Mouse (Mus musculus) liver, postnatal 0 days (tissue): ENCODE measurements around the gene Gm44965. TPM values are rescaled to one million over a fixed set of nuclear protein-coding genes. Genes with fewer than 3 reads are reported as not detected.

ENCODE experiments used
- ATAC-seq: fragments of 200-750 bp; cut with Nextera tagmentation; 2 replicates; pipeline ENCODE4 v1.8.0; 2017; ENCODE audit warnings: mild to moderate bottlenecking, moderate library complexity
- DNase-seq: peaks from one replicate; pipeline ENCODE4 v3.0.0-alpha.2; 2016
- H3K27ac ChIP-seq: fragments of 300-500 bp; sonication (generic); 2 replicates; pipeline ENCODE4 v1.5.1; 2014; ENCODE audit warnings: antibody characterized with exemption, moderate library complexity, mild to moderate bottlenecking, low read depth
- H3K27me3 ChIP-seq: fragments of 300-500 bp; sonication (generic); 2 replicates; pipeline ENCODE4 v1.6.1; 2014; ENCODE audit warnings: low read length, control low read depth, mixed read lengths; ENCODE audit not compliant: insufficient read depth
- H3K36me3 ChIP-seq: fragments of 300-500 bp; sonication (generic); replicated peaks from 2 replicates; pipeline ENCODE4 v1.6.1; 2014; ENCODE audit warnings: mild to moderate bottlenecking, control low read depth, low read length, moderate library complexity, mixed read lengths; ENCODE audit not compliant: insufficient read depth
- H3K4me1 ChIP-seq: fragments of 300-500 bp; sonication (generic); 2 replicates; pipeline ENCODE4 v1.6.1; 2014; ENCODE audit warnings: antibody characterized with exemption, mild to moderate bottlenecking, control low read depth; ENCODE audit not compliant: insufficient read depth
- H3K4me2 ChIP-seq: fragments of 300-500 bp; sonication (generic); 2 replicates; pipeline ENCODE4 v1.6.1; 2014; ENCODE audit warnings: low read depth, mild to moderate bottlenecking, low read length, moderate library complexity, mixed read lengths
- H3K4me3 ChIP-seq: fragments of 300-500 bp; sonication (generic); 2 replicates; pipeline ENCODE4 v1.5.1; 2014; ENCODE audit warnings: low read depth, low read length
- H3K9ac ChIP-seq: fragments of 300-500 bp; sonication (generic); replicated peaks from 2 replicates; pipeline ENCODE4 v1.6.1; 2014; ENCODE audit warnings: mild to moderate bottlenecking, moderate library complexity
- H3K9me3 ChIP-seq: fragments of 300-500 bp; sonication (generic); 2 replicates; pipeline ENCODE4 v1.6.1; 2016; ENCODE audit warnings: mild to moderate bottlenecking, control low read depth, low read length, mixed read lengths
- CTCF ChIP-seq: sonication (generic); IDR thresholded peaks from 2 replicates; pipeline ENCODE4 v1.5.1; 2016; ENCODE audit warnings: antibody characterized with exemption, low read depth
- EP300 ChIP-seq: IDR thresholded peaks from 2 replicates; pipeline ENCODE4 v1.6.1; 2016; ENCODE audit warnings: antibody characterized with exemption, low read depth, mild to moderate bottlenecking
- WGBS: fragments of 180-500 bp; shearing (Covaris S2); extraction: QIAGEN DNeasy Blood & Tissue Kit; methylation state at CpG from one replicate; pipeline ENCODE4 v1.1.7; 2014; ENCODE audit not compliant: insufficient replicate concordance; 5-methylcytosine and 5-hydroxymethylcytosine counted together
- polyA plus RNA-seq: library from polyadenylated mRNA; unstranded; fragments of >200 nt; fragmentation: Nextera tagmentation; extraction: Ambion mirVana; gene quantifications from 2 replicates; pipeline ENCODE4 v1.2.1, GENCODE M21; 2015

The Gm44965 gene
- polyA plus RNA-seq = not detected in 2 replicates

GRCm38 (mm10) chr6:48593158-48594042 is at the start of gene Gm44965, which contains the start of gene Repin1:
Gene Gm44965 (plus strand): TSS chr6:48593941.
Gene Repin1 (plus strand): TSS chr6:48593883.
- peak within 1 kb of the TSS; percentile 96 for H3K27ac ChIP-seq
- H3K9me3 ChIP-seq = no peaks in the 10 kb centered on the region
- ATAC-seq (peak; percentile 90), DNase-seq (peak; percentile 91)
- peaks cover 20% of the 10 kb centered on the region for H3K36me3 ChIP-seq
- peak within 1 kb of the TSS; percentile 81 for H3K9ac ChIP-seq
- H3K27me3 ChIP-seq = no peaks in the 10 kb centered on the region
- H3K4me3 ChIP-seq = peak within 1 kb of the TSS; percentile 71
- H3K4me2 ChIP-seq = peak within 1 kb of the TSS; percentile 85
- H3K4me1 ChIP-seq = peaks cover 17% of the 10 kb centered on the region
- WGBS = 9% methylated on average over 45 of the region's 45 CpGs
- TF ChIP-seq EP300 (no peak), CTCF (peak; percentile 52)

- no peaks in the 10 kb centered on the region for H3K27me3 ChIP-seq
- DNase-seq = no peak
- H3K4me1 ChIP-seq = peaks cover 12% of the 10 kb centered on the region
- H3K4me3 ChIP-seq = no peak overlapping the region
- no peak overlapping the region for H3K27ac ChIP-seq
- no peak overlapping the region for H3K4me2 ChIP-seq
- H3K9me3 ChIP-seq = no peaks in the 10 kb centered on the region
- 73% methylated on average over 5 of the region's 5 CpGs for WGBS
- TF ChIP-seq EP300 = no peak
- no peak for TF ChIP-seq CTCF
- no peak for ATAC-seq
- no peaks in the 10 kb centered on the region for H3K36me3 ChIP-seq
- no peak overlapping the region for H3K9ac ChIP-seq
These were observed 48.5 kb upstream of the Gm44965 start for GRCm38 (mm10) chr6:48545251-48545650.

- 29% methylated on average over 1 of the region's 1 CpGs for WGBS
- Histone ChIP-seq H3K9ac (no peak overlapping the region), H3K9me3 (no peaks in the 10 kb centered on the region), H3K4me3 (no peak overlapping the region), H3K36me3 (no peaks in the 10 kb centered on the region), H3K27ac (no peak overlapping the region), H3K4me2 (no peak overlapping the region), H3K4me1 (peaks cover 12% of the 10 kb centered on the region), H3K27me3 (no peaks in the 10 kb centered on the region)
- no peak for TF ChIP-seq EP300
- TF ChIP-seq CTCF = peak; percentile 77
- DNase-seq (peak; percentile 58), ATAC-seq (peak; percentile 27; the same call in 1 of the 2 replicates)
These were observed 47.5 kb upstream of the Gm44965 start for GRCm38 (mm10) chr6:48546271-48546670.

- no peak overlapping the region for H3K9ac ChIP-seq
- no peak overlapping the region for H3K4me2 ChIP-seq
- H3K27me3 ChIP-seq = no peaks in the 10 kb centered on the region
- ATAC-seq = no peak
- H3K9me3 ChIP-seq = no peaks in the 10 kb centered on the region
- no peak for TF ChIP-seq EP300
- TF ChIP-seq CTCF = no peak
- WGBS = 58% methylated on average over 4 of the region's 4 CpGs
- no peaks in the 10 kb centered on the region for H3K36me3 ChIP-seq
- peaks cover 12% of the 10 kb centered on the region for H3K4me1 ChIP-seq
- no peak for DNase-seq
- no peak overlapping the region for H3K4me3 ChIP-seq
- no peak overlapping the region for H3K27ac ChIP-seq
These were observed 46.9 kb upstream of the Gm44965 start for GRCm38 (mm10) chr6:48546858-48547257.

GRCm38 (mm10) chr6:48548314-48548713 is 45.4 kb upstream of the Gm44965 start:
- ATAC-seq = peak; percentile 66; the same call in 1 of the 2 replicates
- no peaks in the 10 kb centered on the region for H3K27me3 ChIP-seq
- 57% methylated on average over 6 of the region's 6 CpGs for WGBS
- H3K36me3 ChIP-seq = no peaks in the 10 kb centered on the region
- peak overlapping the region; percentile 26 for H3K27ac ChIP-seq
- TF ChIP-seq EP300 = no peak
- TF ChIP-seq CTCF = no peak
- H3K9me3 ChIP-seq = no peaks in the 10 kb centered on the region
- no peak for DNase-seq
- H3K9ac ChIP-seq = no peak overlapping the region
- peaks cover 8% of the 10 kb centered on the region for H3K4me1 ChIP-seq
- no peak overlapping the region for H3K4me2 ChIP-seq
- H3K4me3 ChIP-seq = no peak overlapping the region

- no peak overlapping the region for H3K9ac ChIP-seq
- no peak overlapping the region for H3K4me2 ChIP-seq
- ATAC-seq = no peak
- no peak overlapping the region for H3K4me3 ChIP-seq
- peaks cover 20% of the 10 kb centered on the region for H3K4me1 ChIP-seq
- no peaks in the 10 kb centered on the region for H3K27me3 ChIP-seq
- no peak overlapping the region for H3K27ac ChIP-seq
- peak; percentile 47 for DNase-seq
- 50% methylated on average over 4 of the region's 4 CpGs for WGBS
- no peaks in the 10 kb centered on the region for H3K9me3 ChIP-seq
- H3K36me3 ChIP-seq = no peaks in the 10 kb centered on the region
- TF ChIP-seq CTCF = no peak
These were observed 40.8 kb upstream of the Gm44965 start for GRCm38 (mm10) chr6:48552918-48553317.
